Mouse (Mus musculus) R1 (cell line): ENCODE measurements around the gene Gm21677.
"Not testable (repeated sequence)": the region's sequence is repeated elsewhere in the genome, so short reads cannot be mapped to it uniquely, and the experiment has no call there.

Experiments
- DNase-seq: peaks from one replicate; pipeline ENCODE4 v3.0.0-alpha.2; 2018; ENCODE audit warnings: low read depth, low spot score

Gm21677 gene

GRCm38 (mm10) chrY:3306349-3306748 is at the start of gene Gm21677:
Gene Gm21677 (minus strand): TSS chrY:3306449.
- not testable (repeated sequence) for DNase-seq

GRCm38 (mm10) chrY:3345229-3345628 is 39.0 kb upstream of the Gm21677 start, which contains the start of gene Gm21693:
Gene Gm21693 (minus strand): TSS chrY:3345329.
- not testable (repeated sequence) for DNase-seq

- DNase-seq = not testable (repeated sequence)
Observed at GRCm38 (mm10) chrY:3340661-3341060, 34.4 kb upstream of the Gm21677 start.
